Mouse (Mus musculus): Measurements from ENCODE around the gene Pygl. TPM values are rescaled to one million over a fixed set of nuclear protein-coding genes. Genes with fewer than 3 reads are reported as not detected.

Pygl gene
- 2.3 TPM for total RNA-seq (2023)

GRCm38 (mm10) chr12:70231294-70231693, at the start of gene Pygl:
Gene Pygl, minus strand, starts transcription at chr12:70231488.

GRCm38 (mm10) chr12:70153842-70154241, 77.4 kb downstream of the Pygl start, which contains the start of gene Abhd12b:
Gene Abhd12b, plus strand, starts transcription at chr12:70154142.

Other genes starting within 250 kb of the Pygl start
- 21.6 TPM for gene Sav1, start 244.5 kb downstream of the Pygl start, total RNA-seq (2023)
- 101 TPM for gene Nin, start 117.8 kb downstream of the Pygl start, total RNA-seq (2023)
- not detected for gene Abhd12b, start 77.3 kb downstream of the Pygl start, total RNA-seq (2023)
- not detected for gene Trim9, start 116.1 kb upstream of the Pygl start, total RNA-seq (2023)
- 39.7 TPM for gene Tmx1, start 221.6 kb upstream of the Pygl start, total RNA-seq (2023)

All from CD4-positive naive resting alpha-beta T cell, adult 76 days (primary cell).